Mouse (Mus musculus) left cerebral cortex, adult 2 months (tissue): ENCODE measurements around the gene Ier5l. TPM values are rescaled to one million over a fixed set of nuclear protein-coding genes. Genes with fewer than 3 reads are reported as not detected.
A peak's percentile ranks its signal among the peaks of the same experiment; 100 is the strongest.

Experiments used
- DNase-seq, 2 experiments: peaks; one replicate each; pipeline ENCODE4 v3.0.0; 2021 to 2022; ENCODE audit warnings: low spot score in 2 of 2, mixed read lengths in 1 of 2; ENCODE audit errors: extremely low spot score in 1 of 2
- H3K27ac ChIP-seq: fragments of 200-600 bp; 2 replicates; pipeline ENCODE4 v1.8.1; 2022
- H3K4me3 ChIP-seq: fragments of 200-600 bp; 2 replicates; pipeline ENCODE4 v1.8.1; 2022
- CTCF ChIP-seq: fragments of 200-600 bp; IDR thresholded peaks from 2 replicates; pipeline ENCODE4 v1.8.1; 2022; ENCODE audit warnings: antibody characterized with exemption, mild to moderate bottlenecking, moderate library complexity
- intact Hi-C: fragments of 180-260 bp; cut with DNase I; formaldehyde crosslinking; loops from one replicate; pipeline ENCODE4 v1.15.1; 2025
- total RNA-seq, 2 experiments: library from RNA; stranded (reverse); gene quantifications; 2 replicates each; pipeline ENCODE4 v1.2.3; 2021

The Ier5l gene
- total RNA-seq, 2 experiments from 2014 or later = 20.9 to 25.3 TPM

- Histone ChIP-seq H3K27ac (peak overlapping the region; percentile 45), H3K4me3 (no peak overlapping the region)
- intact Hi-C loops = no loop called here
- no peak for DNase-seq
- no peak for TF ChIP-seq CTCF
Observed at GRCm38 (mm10) chr2:30469009-30469408, 5.0 kb downstream of the Ier5l start.

GRCm38 (mm10) chr2:30466787-30467186 is 7.2 kb downstream of the Ier5l start:
- no peak overlapping the region for H3K4me3 ChIP-seq
- H3K27ac ChIP-seq = no peak overlapping the region
- TF ChIP-seq CTCF = no peak
- DNase-seq = no peak
- intact Hi-C loops = no loop called here

GRCm38 (mm10) chr2:30464411-30464810 is 9.6 kb downstream of the Ier5l start:
- Histone ChIP-seq H3K4me3 (peak overlapping the region; percentile 44), H3K27ac (peak overlapping the region; percentile 29)
- TF ChIP-seq CTCF = no peak
- intact Hi-C loops = no loop called here
- DNase-seq = no peak

GRCm38 (mm10) chr2:30463904-30464330 is 10.1 kb downstream of the Ier5l start:
- H3K4me3 ChIP-seq = peak overlapping the region; percentile 44
- TF ChIP-seq CTCF = no peak
- peak overlapping the region; percentile 29 for H3K27ac ChIP-seq
- intact Hi-C loops = no loop called here
- DNase-seq = peak; percentile 54 to 61

- DNase-seq = no peak
- intact Hi-C loops = no loop called here
- peak overlapping the region; percentile 44 for H3K4me3 ChIP-seq
- TF ChIP-seq CTCF = no peak
- H3K27ac ChIP-seq = peak overlapping the region; percentile 29
Observed at GRCm38 (mm10) chr2:30463341-30463761, 10.7 kb downstream of the Ier5l start.

GRCm38 (mm10) chr2:30459241-30459640 is 14.8 kb downstream of the Ier5l start:
- no peak for DNase-seq
- H3K27ac ChIP-seq = no peak overlapping the region

GRCm38 (mm10) chr2:30458349-30458748 is 15.7 kb downstream of the Ier5l start:
- Histone ChIP-seq H3K27ac (no peak overlapping the region), H3K4me3 (no peak overlapping the region)
- intact Hi-C loops = no loop called here
- no peak for TF ChIP-seq CTCF
- no peak for DNase-seq

More at GRCm38 (mm10) chr2:30459241-30459640, 14.8 kb downstream of the Ier5l start:
- peak; percentile 17 for TF ChIP-seq CTCF
- H3K4me3 ChIP-seq = no peak overlapping the region
- intact Hi-C loops = no loop called here

- no peak for TF ChIP-seq CTCF
- intact Hi-C loops = no loop called here
- DNase-seq = no peak
- no peak overlapping the region for H3K4me3 ChIP-seq
- no peak overlapping the region for H3K27ac ChIP-seq
Observed at GRCm38 (mm10) chr2:30456104-30456980, 17.7 kb downstream of the Ier5l start.

GRCm38 (mm10) chr2:30454587-30454986 is 19.4 kb downstream of the Ier5l start:
- no peak overlapping the region for H3K27ac ChIP-seq
- intact Hi-C loops = no loop called here
- no peak for DNase-seq
- H3K4me3 ChIP-seq = no peak overlapping the region
- TF ChIP-seq CTCF = no peak

GRCm38 (mm10) chr2:30453570-30453969 is 20.4 kb downstream of the Ier5l start:
- DNase-seq = no peak
- intact Hi-C loops = no loop called here
- H3K27ac ChIP-seq = 0 out of 2 replicates have a peak overlapping the region, but pooled peaks have one; percentile 30
- no peak for TF ChIP-seq CTCF
- no peak overlapping the region for H3K4me3 ChIP-seq

- no peak for DNase-seq
- Histone ChIP-seq H3K27ac (no peak overlapping the region), H3K4me3 (no peak overlapping the region)
- no peak for TF ChIP-seq CTCF
- intact Hi-C loops = no loop called here
Observed at GRCm38 (mm10) chr2:30451525-30451924, 22.5 kb downstream of the Ier5l start.

GRCm38 (mm10) chr2:30450530-30450929 is 23.5 kb downstream of the Ier5l start:
- H3K4me3 ChIP-seq = no peak overlapping the region
- no peak for DNase-seq
- intact Hi-C loops = no loop called here
- peak; percentile 56 for TF ChIP-seq CTCF
- no peak overlapping the region for H3K27ac ChIP-seq
